Mouse (Mus musculus) brain, embryonic 14.5 days (tissue): ENCODE data around the gene Cst6.

ENCODE experiments used
- CTCF ChIP-seq: fragments of 200-500 bp; IDR thresholded peaks from 2 replicates; pipeline ENCODE4 v1.5.1; 2012; ENCODE audit warnings: inconsistent platforms, mild to moderate bottlenecking, moderate library complexity, borderline replicate concordance; ENCODE audit not compliant: insufficient read depth, insufficient read length; ENCODE audit errors: extremely low read depth
- POLR2A ChIP-seq: fragments of 200-500 bp; IDR thresholded peaks from 2 replicates; pipeline ENCODE4 v1.6.1; 2012; ENCODE audit warnings: mild to moderate bottlenecking, inconsistent platforms, borderline replicate concordance; ENCODE audit not compliant: poor library complexity, insufficient read depth, insufficient read length, severe bottlenecking; ENCODE audit errors: extremely low read depth

DNA sequence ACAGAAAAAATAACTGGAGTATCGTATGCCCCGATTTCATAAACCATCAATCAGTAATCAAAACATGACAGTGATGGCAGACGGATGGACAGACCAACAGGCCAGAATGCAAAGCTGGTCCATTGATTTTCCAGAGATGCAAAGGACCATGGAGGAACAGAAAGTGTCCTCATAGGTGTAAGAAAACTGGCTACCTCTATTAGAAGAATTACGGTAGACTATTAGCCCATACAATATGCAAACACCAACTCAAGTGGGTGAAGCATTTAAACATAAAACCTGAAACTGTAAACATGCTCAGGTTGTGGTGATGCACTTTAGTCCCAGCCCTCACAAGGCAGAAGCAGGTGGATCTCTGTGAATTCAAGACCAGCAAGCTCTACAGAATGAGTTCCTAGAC, 46.0 kb upstream of the Cst6 start:
- TF ChIP-seq CTCF (no peak), POLR2A (no peak)
